ENCODE assay signal across 8 mouse cellular contexts in the genomic region with DNA sequence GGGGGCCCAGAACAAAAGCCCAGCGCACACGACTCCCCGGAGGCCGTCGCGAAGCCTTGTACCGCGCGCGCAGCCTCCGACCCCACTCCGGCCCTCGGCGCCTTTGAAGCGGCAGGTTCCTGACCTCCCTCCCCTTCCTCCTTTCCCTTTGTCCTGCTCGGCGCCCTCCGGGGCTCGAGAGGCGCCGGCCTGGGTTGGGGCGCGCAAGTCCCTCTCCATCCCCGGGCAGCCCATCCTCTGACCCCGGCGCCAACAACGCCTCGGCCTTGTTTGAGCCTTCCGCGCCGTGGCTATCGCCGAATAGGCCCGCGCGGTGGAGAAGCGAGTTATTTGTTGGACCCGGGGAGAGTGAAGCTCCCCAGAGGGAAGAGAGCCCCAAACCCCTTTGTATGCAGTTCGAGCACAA. TPM values are rescaled to one million over a fixed set of nuclear protein-coding genes. Genes with fewer than 3 reads are reported as not detected.
A peak's percentile ranks its signal among the peaks of the same experiment; 100 is the strongest.
DNase-seq lines count a peak whose midpoint lies in the region; ATAC-seq and TF ChIP-seq lines count a peak whose summit lies in the region.

No protein-coding gene starts in this region.

- H3K27ac ChIP-seq in embryonic facial prominence, embryonic 11.5 days (replicated peaks; ENCODE audit: low read depth, low read length), result peak overlapping the region; percentile 94
- H3K27ac ChIP-seq in hindbrain, embryonic 14.5 days, result peak overlapping the region; percentile 100
- peak overlapping the region; percentile 84 for H3K27ac ChIP-seq in liver, postnatal 0 days (ENCODE audit: low read depth)

- peak; percentile 78 for DNase-seq in lung, adult 2 months
- no peak for DNase-seq in lung, postnatal 10 days
- peak; percentile 76 for DNase-seq in R1 (ENCODE audit: low read depth, low spot score)
- peak; percentile 75 for DNase-seq in embryonic facial prominence, embryonic 11.5 days (ENCODE audit: low spot score)
- DNase-seq in hindbrain, embryonic 14.5 days (ENCODE audit: low spot score), result peak; percentile 70
- peak; percentile 64 for DNase-seq in liver, postnatal 0 days
- DNase-seq in frontal cortex, postnatal 36 days (ENCODE audit: low spot score in 2 of 2), result no peak
- DNase-seq in left cerebral cortex, postnatal 14 days (ENCODE audit: low spot score in 2 of 2), result no peak

- H3K36me3 ChIP-seq in embryonic facial prominence, embryonic 11.5 days (replicated peaks; ENCODE audit: control insufficient read depth, insufficient read depth, low read depth, low read length), result no peaks in the 10 kb centered on the region; the same call in 1 of the 2 replicates
- peaks cover 10% of the 10 kb centered on the region; the same call in 1 of the 2 replicates for H3K36me3 ChIP-seq in hindbrain, embryonic 14.5 days (replicated peaks; ENCODE audit: control insufficient read depth, insufficient read depth)
- H3K36me3 ChIP-seq in liver, postnatal 0 days (replicated peaks; ENCODE audit: insufficient read depth, low read length), result no peaks in the 10 kb centered on the region

- peak overlapping the region; percentile 100 for H3K9ac ChIP-seq in embryonic facial prominence, embryonic 11.5 days (replicated peaks; ENCODE audit: low read length)
- peak overlapping the region; percentile 100 for H3K9ac ChIP-seq in hindbrain, embryonic 14.5 days
- peak overlapping the region; percentile 88 for H3K9ac ChIP-seq in liver, postnatal 0 days (replicated peaks)

- no peak for ATAC-seq in embryonic facial prominence, embryonic 11.5 days (replicated peaks; ENCODE audit: insufficient number of reproducible peaks, low FRiP score, low TSS enrichment, low read depth)
- no peak for ATAC-seq in hindbrain, embryonic 14.5 days (ENCODE audit: low FRiP score)
- ATAC-seq in liver, postnatal 0 days, result no peak

- H3K27me3 ChIP-seq in embryonic facial prominence, embryonic 11.5 days (ENCODE audit: control insufficient read depth, insufficient read depth, low read length), result no peaks in the 10 kb centered on the region
- H3K27me3 ChIP-seq in hindbrain, embryonic 14.5 days (ENCODE audit: control insufficient read depth, insufficient read depth, low read length), result no peaks in the 10 kb centered on the region
- peaks cover 33% of the 10 kb centered on the region for H3K27me3 ChIP-seq in liver, postnatal 0 days (ENCODE audit: insufficient read depth, low read length)

- peaks cover 10% of the 10 kb centered on the region for H3K4me1 ChIP-seq in lung, adult 2 months (ENCODE audit: control insufficient read depth, insufficient read depth, low read length)
- H3K4me1 ChIP-seq in embryonic facial prominence, embryonic 11.5 days (ENCODE audit: control insufficient read depth, insufficient read depth, low read length), result peaks cover 9% of the 10 kb centered on the region
- H3K4me1 ChIP-seq in hindbrain, embryonic 14.5 days (replicated peaks; ENCODE audit: control insufficient read depth, insufficient read depth, low read length), result peaks cover 32% of the 10 kb centered on the region
- H3K4me1 ChIP-seq in liver, postnatal 0 days (ENCODE audit: insufficient read depth), result peaks cover 33% of the 10 kb centered on the region

- WGBS in lung, adult 2 months, result under 1% methylated on average over 39 of the region's 39 CpGs
- WGBS in embryonic facial prominence, embryonic 11.5 days, result 0% methylated on average over 38 of the region's 39 CpGs
- under 1% methylated on average over 39 of the region's 39 CpGs for WGBS in hindbrain, embryonic 14.5 days
- WGBS in liver, postnatal 0 days (ENCODE audit: insufficient replicate concordance), result under 1% methylated on average over 37 of the region's 39 CpGs

- intact Hi-C loops in left cerebral cortex, postnatal 14 days (cut with DNase I), result loop anchor here (2.0 kb wide), 1 partner anchor 114 kb away; the partner anchor contains the start of gene Actg1

- no peak for TF ChIP-seq POLR2A in lung, adult 2 months (IDR thresholded peaks at IDR 0.05; ENCODE audit: borderline replicate concordance, extremely low read depth, low read depth, low read length)

- peak overlapping the region; percentile 74 for H3K4me3 ChIP-seq in lung, adult 2 months (replicated peaks; ENCODE audit: extremely low read depth, low read depth, low read length)
- H3K4me3 ChIP-seq in embryonic facial prominence, embryonic 11.5 days (ENCODE audit: low read depth, low read length), result peak overlapping the region; percentile 91
- peak overlapping the region; percentile 88 for H3K4me3 ChIP-seq in hindbrain, embryonic 14.5 days (replicated peaks; ENCODE audit: low read length)
- peak overlapping the region; percentile 72 for H3K4me3 ChIP-seq in liver, postnatal 0 days (ENCODE audit: low read depth, low read length)

- TF ChIP-seq CTCF in lung, adult 2 months (IDR thresholded peaks at IDR 0.05; ENCODE audit: insufficient read depth, low read length), result no peak
- no peak for TF ChIP-seq CTCF in liver, postnatal 0 days (IDR thresholded peaks at IDR 0.05; ENCODE audit: low read depth)

- no peak for TF ChIP-seq EP300 in liver, postnatal 0 days (IDR thresholded peaks at IDR 0.05; ENCODE audit: low read depth)

- peak overlapping the region; percentile 99 for H3K4me2 ChIP-seq in embryonic facial prominence, embryonic 11.5 days (ENCODE audit: low read depth, low read length)
- H3K4me2 ChIP-seq in hindbrain, embryonic 14.5 days (replicated peaks), result peak overlapping the region; percentile 100
- peak overlapping the region; percentile 98 for H3K4me2 ChIP-seq in liver, postnatal 0 days (ENCODE audit: low read depth, low read length)

- no peaks in the 10 kb centered on the region for H3K9me3 ChIP-seq in embryonic facial prominence, embryonic 11.5 days (replicated peaks; ENCODE audit: control insufficient read depth, low read length)
- H3K9me3 ChIP-seq in hindbrain, embryonic 14.5 days (ENCODE audit: control insufficient read depth, low read length), result no peaks in the 10 kb centered on the region
- H3K9me3 ChIP-seq in liver, postnatal 0 days (ENCODE audit: low read length), result no peaks in the 10 kb centered on the region

RNA-seq across cellular contexts. Expression of gene Bahcc1, which starts 2.0 kb away (rescaled TPM):
- polyA plus RNA-seq in lung, adult 2 months (2012; rRNA removed), result 10.8 and 12.4 TPM in 2 replicates
- 13.5 and 15.2 TPM in 2 replicates for polyA plus RNA-seq in embryonic facial prominence, embryonic 11.5 days (2014; fragmentation: Nextera tagmentation; extraction: Ambion mirVana)
- 15.9 and 16.3 TPM in 2 replicates for polyA plus RNA-seq in hindbrain, embryonic 14.5 days (2014; fragmentation: Nextera tagmentation; extraction: Ambion mirVana)
- 1.1 and 1.2 TPM in 2 replicates for polyA plus RNA-seq in liver, postnatal 0 days (2015; fragmentation: Nextera tagmentation; extraction: Ambion mirVana)
- 10 to 100 TPM; 16.4 to 17.6 TPM for total RNA-seq in left cerebral cortex, postnatal 14 days (2021)

Comparison
In these comparisons a context has a peak if more than half of its experiments do, and no peak if none do; other contexts are left out.
1. DNase-seq: peak in lung, adult 2 months (single experiment), R1 (single experiment), embryonic facial prominence, embryonic 11.5 days (single experiment), hindbrain, embryonic 14.5 days (single experiment) and liver, postnatal 0 days (single experiment); none in lung, postnatal 10 days (single experiment), frontal cortex, postnatal 36 days (0 of 2) and left cerebral cortex, postnatal 14 days (0 of 2).
2. Peak in every context shown above with its lines, with median percentiles within 50 percentile points of each other: H3K4me3 ChIP-seq, H3K27ac ChIP-seq, H3K4me2 ChIP-seq and H3K9ac ChIP-seq.